Mouse (Mus musculus): ENCODE results near the gene Max. TPM values are rescaled to one million over a fixed set of nuclear protein-coding genes. Genes with fewer than 3 reads are reported as not detected.

Max gene
- polyA plus RNA-seq, 1 experiment from 2014 or later = 13.1 TPM

DNA sequence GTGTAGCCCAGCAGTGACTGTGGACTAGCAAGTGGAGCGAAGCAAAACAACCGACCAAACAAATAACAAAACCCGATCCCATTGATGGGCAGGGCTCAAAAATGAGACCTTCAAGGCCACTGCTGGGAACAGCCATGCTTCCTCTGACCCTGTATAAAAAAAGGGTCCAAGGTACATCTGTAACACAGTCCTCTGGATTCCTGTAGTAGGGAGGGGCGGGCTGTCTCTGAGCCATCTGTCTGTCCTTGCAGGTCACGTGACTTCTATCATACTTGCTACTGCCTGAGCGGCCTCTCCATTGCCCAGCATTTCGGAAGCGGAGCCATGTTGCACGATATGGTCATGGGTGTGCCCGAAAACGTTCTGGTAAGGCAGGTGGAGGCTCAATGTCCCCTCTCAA, 45.8 kb downstream of the Max start:
- H3K9ac ChIP-seq (ENCODE audit: low read length) = no peak overlapping the region
- no peak overlapping the region for H3K4me2 ChIP-seq (ENCODE audit: low read depth, low read length)
- no peak for ATAC-seq (ENCODE audit: low read depth)
- H3K4me1 ChIP-seq (replicated peaks; ENCODE audit: control insufficient read depth, insufficient read depth, low read length) = no peaks in the 10 kb centered on the region
- no peak overlapping the region for H3K4me3 ChIP-seq (ENCODE audit: low read length)
- no peaks in the 10 kb centered on the region for H3K9me3 ChIP-seq (ENCODE audit: control insufficient read depth, low read length)
- WGBS = 90% methylated on average over 11 of the region's 11 CpGs
- no peak overlapping the region for H3K27ac ChIP-seq (ENCODE audit: low read length)
- H3K36me3 ChIP-seq (ENCODE audit: control insufficient read depth, insufficient read depth, low read length) = 0 out of 2 replicates have a peak, but pooled peaks cover under 1% of the 10 kb centered on the region
- H3K27me3 ChIP-seq (ENCODE audit: control insufficient read depth, insufficient read depth, low read depth, low read length) = no peaks in the 10 kb centered on the region

DNA sequence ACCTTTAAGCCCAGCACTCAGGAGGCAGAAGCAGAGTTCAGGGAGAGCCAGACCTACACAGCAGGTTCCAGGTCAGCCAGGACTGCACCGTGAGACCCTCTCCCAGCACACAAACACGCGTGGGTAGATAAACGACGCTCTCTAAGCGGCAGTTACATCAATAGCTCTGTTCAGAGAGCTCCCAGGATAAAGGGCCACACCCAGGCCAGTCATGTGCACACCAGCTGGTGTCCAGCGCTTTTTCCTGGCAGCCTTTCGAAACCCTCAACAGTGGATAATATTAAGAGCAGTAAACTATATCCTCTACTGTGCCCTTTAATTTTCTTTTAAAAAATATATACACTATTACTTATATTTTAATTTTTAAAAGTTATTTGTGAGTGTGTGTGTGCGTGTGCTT, 49.8 kb downstream of the Max start:
- Histone ChIP-seq H3K4me2 (ENCODE audit: low read depth, low read length) (no peak overlapping the region), H3K27me3 (ENCODE audit: control insufficient read depth, insufficient read depth, low read depth, low read length) (no peaks in the 10 kb centered on the region), H3K9ac (ENCODE audit: low read length) (no peak overlapping the region), H3K9me3 (ENCODE audit: control insufficient read depth, low read length) (no peaks in the 10 kb centered on the region), H3K27ac (ENCODE audit: low read length) (no peak overlapping the region), H3K4me3 (ENCODE audit: low read length) (no peak overlapping the region), H3K4me1 (replicated peaks; ENCODE audit: control insufficient read depth, insufficient read depth, low read length) (no peaks in the 10 kb centered on the region), H3K36me3 (ENCODE audit: control insufficient read depth, insufficient read depth, low read length) (peaks cover 8% of the 10 kb centered on the region)
- 67% methylated on average over 9 of the region's 9 CpGs for WGBS
- no peak for ATAC-seq (ENCODE audit: low read depth)

DNA sequence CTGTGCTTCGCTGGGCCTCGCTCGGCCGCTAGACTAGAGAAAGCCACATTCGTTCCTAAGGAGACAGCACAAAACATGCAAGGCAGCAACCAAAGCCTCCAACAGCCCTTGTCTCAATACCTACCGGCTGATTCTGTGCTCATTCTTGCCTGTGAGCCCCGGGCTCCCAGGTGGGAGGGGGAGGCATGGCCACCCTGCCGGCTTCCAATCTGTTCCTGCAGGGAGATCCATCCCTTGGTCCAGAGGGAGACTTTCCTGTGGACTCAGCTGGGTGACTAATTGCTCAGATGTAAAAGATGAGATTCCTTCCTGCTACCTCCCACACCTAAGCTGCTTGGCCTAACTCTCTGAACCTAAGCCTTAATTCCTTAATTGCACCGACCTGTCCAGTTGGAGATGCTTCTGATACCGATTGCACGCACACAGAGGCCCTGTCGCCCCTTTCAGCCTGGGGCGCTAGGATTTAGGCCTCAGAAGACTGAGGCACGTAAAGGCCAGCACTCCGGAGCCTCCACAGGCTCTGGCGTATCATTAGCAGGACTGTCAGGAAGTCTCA, 50.8 kb downstream of the Max start:
- no peak for ATAC-seq (ENCODE audit: low read depth)
- no peak overlapping the region for H3K27ac ChIP-seq (ENCODE audit: low read length)
- WGBS = 82% methylated on average over 16 of the region's 16 CpGs
- H3K4me2 ChIP-seq (ENCODE audit: low read depth, low read length) = no peak overlapping the region
- no peaks in the 10 kb centered on the region for H3K27me3 ChIP-seq (ENCODE audit: control insufficient read depth, insufficient read depth, low read depth, low read length)
- peaks cover 8% of the 10 kb centered on the region for H3K36me3 ChIP-seq (ENCODE audit: control insufficient read depth, insufficient read depth, low read length)
- H3K4me1 ChIP-seq (replicated peaks; ENCODE audit: control insufficient read depth, insufficient read depth, low read length) = no peaks in the 10 kb centered on the region
- no peaks in the 10 kb centered on the region for H3K9me3 ChIP-seq (ENCODE audit: control insufficient read depth, low read length)
- H3K9ac ChIP-seq (ENCODE audit: low read length) = no peak overlapping the region
- no peak overlapping the region for H3K4me3 ChIP-seq (ENCODE audit: low read length)

DNA sequence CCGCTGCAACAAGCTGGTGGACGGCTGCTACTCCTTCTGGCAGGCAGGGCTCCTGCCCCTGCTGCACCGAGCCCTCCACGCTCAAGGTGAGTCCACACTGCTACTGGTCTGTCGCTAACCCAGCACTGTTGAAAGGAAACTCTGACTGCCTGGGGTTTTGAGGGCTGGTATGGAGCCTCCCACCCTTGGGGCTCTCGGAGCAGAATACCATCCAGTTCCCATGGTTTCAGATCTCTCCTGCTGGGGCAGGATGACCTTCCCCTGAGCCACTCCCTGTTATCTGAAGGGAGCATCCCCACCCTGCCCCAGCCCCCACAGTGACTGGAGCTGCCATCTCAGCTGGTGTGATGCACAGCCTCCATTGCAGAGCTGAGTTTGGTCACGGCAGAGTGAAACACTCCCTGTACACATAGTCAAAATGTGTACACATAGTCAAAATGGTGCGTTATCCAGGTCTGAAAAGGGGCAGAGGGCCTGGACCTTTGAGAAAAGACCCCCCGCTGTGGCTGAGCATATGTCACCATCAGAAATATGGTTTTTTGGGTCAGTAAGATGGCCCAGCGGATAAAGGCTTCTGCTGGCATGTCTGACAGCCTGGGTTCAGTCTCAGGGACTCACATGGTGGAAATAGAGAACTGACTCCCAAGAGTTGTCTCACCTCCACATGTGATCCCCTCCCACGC, 51.6 kb downstream of the Max start:
- Histone ChIP-seq H3K9ac (ENCODE audit: low read length) (no peak overlapping the region), H3K4me3 (ENCODE audit: low read length) (no peak overlapping the region), H3K27me3 (ENCODE audit: control insufficient read depth, insufficient read depth, low read depth, low read length) (no peaks in the 10 kb centered on the region), H3K4me2 (ENCODE audit: low read depth, low read length) (no peak overlapping the region), H3K9me3 (ENCODE audit: control insufficient read depth, low read length) (no peaks in the 10 kb centered on the region), H3K27ac (ENCODE audit: low read length) (no peak overlapping the region), H3K4me1 (replicated peaks; ENCODE audit: control insufficient read depth, insufficient read depth, low read length) (no peaks in the 10 kb centered on the region), H3K36me3 (ENCODE audit: control insufficient read depth, insufficient read depth, low read length) (peaks cover 8% of the 10 kb centered on the region)
- ATAC-seq (ENCODE audit: low read depth) = no peak
- WGBS = 85% methylated on average over 11 of the region's 11 CpGs

DNA sequence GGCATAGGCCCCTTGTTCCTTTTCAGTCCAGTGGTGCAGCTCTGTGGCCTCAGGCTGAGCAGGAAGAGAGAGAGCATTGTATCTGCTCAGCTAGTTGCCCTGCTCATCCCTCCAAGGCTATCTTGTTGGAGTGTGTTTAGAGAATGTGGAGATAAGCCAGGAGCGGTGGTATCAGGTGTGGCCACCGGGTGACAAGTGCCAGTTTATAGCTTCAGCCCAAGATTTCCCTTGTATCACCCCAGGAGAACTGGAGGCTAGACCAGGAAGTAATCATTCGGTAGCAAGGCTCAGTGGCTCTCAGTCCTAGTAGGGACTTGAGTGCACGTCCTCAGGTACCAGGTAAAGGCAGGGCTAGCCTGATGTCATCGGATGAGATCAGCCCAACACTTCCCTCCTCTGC, 52.8 kb downstream of the Max start:
- H3K27ac ChIP-seq (ENCODE audit: low read length) = no peak overlapping the region
- no peaks in the 10 kb centered on the region for H3K4me1 ChIP-seq (replicated peaks; ENCODE audit: control insufficient read depth, insufficient read depth, low read length)
- H3K9me3 ChIP-seq (ENCODE audit: control insufficient read depth, low read length) = no peaks in the 10 kb centered on the region
- peaks cover 8% of the 10 kb centered on the region for H3K36me3 ChIP-seq (ENCODE audit: control insufficient read depth, insufficient read depth, low read length)
- no peak overlapping the region for H3K4me3 ChIP-seq (ENCODE audit: low read length)
- no peak overlapping the region for H3K4me2 ChIP-seq (ENCODE audit: low read depth, low read length)
- ATAC-seq (ENCODE audit: low read depth) = no peak
- 70% methylated on average over 5 of the region's 5 CpGs for WGBS
- no peak overlapping the region for H3K9ac ChIP-seq (ENCODE audit: low read length)
- H3K27me3 ChIP-seq (ENCODE audit: control insufficient read depth, insufficient read depth, low read depth, low read length) = no peaks in the 10 kb centered on the region

DNA sequence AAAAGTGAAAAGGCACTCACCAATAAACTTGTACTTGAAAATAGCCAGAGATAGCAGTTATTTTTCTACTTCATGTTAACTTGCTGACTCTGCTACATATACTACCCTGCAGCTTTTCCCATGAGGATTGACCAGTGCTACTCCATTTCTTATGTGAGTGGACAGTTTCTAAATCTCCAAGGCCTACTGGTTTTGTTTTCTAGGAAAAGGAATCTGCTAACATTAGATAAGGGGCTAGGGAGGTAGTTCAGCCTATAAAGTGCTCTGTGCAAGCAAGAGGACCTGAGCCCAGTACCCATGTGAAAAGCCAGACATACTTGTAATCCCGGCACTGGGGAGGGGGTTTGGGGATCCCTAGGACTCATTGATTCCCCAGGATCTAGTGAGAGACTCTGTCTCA, 55.7 kb downstream of the Max start:
- H3K4me3 ChIP-seq (ENCODE audit: low read length) = no peak overlapping the region
- peaks cover 8% of the 10 kb centered on the region for H3K36me3 ChIP-seq (ENCODE audit: control insufficient read depth, insufficient read depth, low read length)
- H3K4me2 ChIP-seq (ENCODE audit: low read depth, low read length) = no peak overlapping the region
- no peak overlapping the region for H3K9ac ChIP-seq (ENCODE audit: low read length)
- H3K27ac ChIP-seq (ENCODE audit: low read length) = no peak overlapping the region
- H3K27me3 ChIP-seq (ENCODE audit: control insufficient read depth, insufficient read depth, low read depth, low read length) = no peaks in the 10 kb centered on the region
- whole genome bisulfite sequencing = 84% methylated on average over 1 of the region's 1 CpGs
- no peaks in the 10 kb centered on the region for H3K4me1 ChIP-seq (replicated peaks; ENCODE audit: control insufficient read depth, insufficient read depth, low read length)
- no peaks in the 10 kb centered on the region for H3K9me3 ChIP-seq (ENCODE audit: control insufficient read depth, low read length)
- ATAC-seq (ENCODE audit: low read depth) = no peak

DNA sequence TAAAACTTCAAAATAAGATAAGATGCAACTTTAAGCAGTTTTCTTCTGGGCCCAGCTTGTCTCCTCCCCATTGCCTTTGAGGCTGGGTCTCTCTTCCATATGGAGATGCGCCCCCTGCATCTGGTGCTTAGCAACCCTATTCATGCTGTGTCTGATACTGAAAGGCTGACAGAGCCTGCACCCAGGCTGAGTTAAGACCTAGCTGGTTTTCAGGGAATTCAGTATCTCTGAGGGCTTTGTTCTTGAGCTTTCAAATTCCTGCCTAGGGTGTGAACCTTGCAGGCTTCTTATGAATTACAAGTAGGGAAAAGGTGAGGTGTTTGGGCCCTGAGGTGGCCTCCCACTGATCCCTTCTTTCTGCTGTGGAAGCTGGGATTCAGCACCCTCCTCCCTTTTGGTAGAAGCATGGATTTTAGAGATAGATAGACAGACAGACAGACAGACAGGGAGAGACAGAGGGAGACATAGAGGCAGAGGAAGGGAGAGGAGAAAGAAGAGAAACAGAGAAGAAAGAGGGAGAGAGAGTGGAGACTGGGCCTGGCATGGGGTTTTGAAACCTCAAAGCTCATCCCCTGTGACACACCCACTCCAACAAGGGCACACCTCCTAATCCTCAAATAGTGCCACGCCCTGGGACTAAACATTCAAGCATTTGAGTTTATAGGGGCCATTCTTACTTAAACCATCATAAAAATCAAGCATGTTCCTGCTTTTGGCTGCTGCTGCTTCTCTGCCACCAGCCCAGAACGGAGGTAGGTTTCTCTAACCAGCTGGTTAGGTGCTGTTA, 60.3 kb downstream of the Max start:
- no peak overlapping the region for H3K9ac ChIP-seq (ENCODE audit: low read length)
- H3K36me3 ChIP-seq (ENCODE audit: control insufficient read depth, insufficient read depth, low read length) = no peaks in the 10 kb centered on the region
- WGBS = 82% methylated on average over 3 of the region's 3 CpGs
- H3K9me3 ChIP-seq (ENCODE audit: control insufficient read depth, low read length) = no peaks in the 10 kb centered on the region
- no peak overlapping the region for H3K4me3 ChIP-seq (ENCODE audit: low read length)
- no peak overlapping the region for H3K4me2 ChIP-seq (ENCODE audit: low read depth, low read length)
- H3K4me1 ChIP-seq (replicated peaks; ENCODE audit: control insufficient read depth, insufficient read depth, low read length) = no peaks in the 10 kb centered on the region
- H3K27me3 ChIP-seq (ENCODE audit: control insufficient read depth, insufficient read depth, low read depth, low read length) = no peaks in the 10 kb centered on the region
- H3K27ac ChIP-seq (ENCODE audit: low read length) = no peak overlapping the region
- 0 out of 2 replicates have a peak, but pooled peaks have one; percentile 36 for ATAC-seq (ENCODE audit: low read depth)

DNA sequence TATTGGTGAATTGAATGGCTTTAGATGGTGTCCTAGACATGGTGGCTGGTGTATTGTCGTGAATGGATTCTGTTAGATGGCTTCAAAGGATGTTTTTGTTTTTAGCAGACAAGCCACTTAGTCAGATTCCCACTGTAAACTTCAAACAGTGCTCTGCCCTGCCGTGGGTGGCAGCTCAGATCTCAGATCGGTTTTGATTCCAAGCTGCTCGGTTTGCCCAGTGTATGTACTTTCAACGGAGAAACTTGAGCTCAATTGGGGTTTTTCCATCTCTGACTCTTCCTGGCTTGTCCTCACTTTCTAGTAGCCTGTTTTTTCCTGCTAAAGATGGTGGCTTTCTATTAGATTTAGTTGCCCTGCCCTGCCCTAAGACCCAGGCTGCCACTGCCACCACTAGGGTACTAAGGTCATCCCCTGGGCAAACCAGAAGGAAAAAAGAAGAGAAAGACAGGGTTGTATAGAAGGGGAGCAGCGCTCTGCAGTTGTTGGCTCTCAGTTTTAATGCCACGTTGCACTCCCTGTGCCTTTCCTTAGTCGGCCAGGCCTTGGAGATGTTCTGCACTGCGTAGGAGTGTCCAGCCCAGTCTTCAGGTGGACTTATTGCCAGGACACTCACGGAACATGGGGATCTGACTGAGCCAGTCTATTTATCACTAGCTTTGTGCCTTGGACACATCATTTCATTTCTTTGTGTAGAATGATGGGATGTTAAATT, 62.6 kb downstream of the Max start:
- Histone ChIP-seq H3K36me3 (ENCODE audit: control insufficient read depth, insufficient read depth, low read length) (no peaks in the 10 kb centered on the region), H3K4me1 (replicated peaks; ENCODE audit: control insufficient read depth, insufficient read depth, low read length) (no peaks in the 10 kb centered on the region), H3K9me3 (ENCODE audit: control insufficient read depth, low read length) (no peaks in the 10 kb centered on the region), H3K27ac (ENCODE audit: low read length) (no peak overlapping the region), H3K9ac (ENCODE audit: low read length) (no peak overlapping the region), H3K27me3 (ENCODE audit: control insufficient read depth, insufficient read depth, low read depth, low read length) (no peaks in the 10 kb centered on the region), H3K4me2 (ENCODE audit: low read depth, low read length) (no peak overlapping the region), H3K4me3 (ENCODE audit: low read length) (no peak overlapping the region)
- no peak for ATAC-seq (ENCODE audit: low read depth)
- 86% methylated on average over 10 of the region's 10 CpGs for WGBS

DNA sequence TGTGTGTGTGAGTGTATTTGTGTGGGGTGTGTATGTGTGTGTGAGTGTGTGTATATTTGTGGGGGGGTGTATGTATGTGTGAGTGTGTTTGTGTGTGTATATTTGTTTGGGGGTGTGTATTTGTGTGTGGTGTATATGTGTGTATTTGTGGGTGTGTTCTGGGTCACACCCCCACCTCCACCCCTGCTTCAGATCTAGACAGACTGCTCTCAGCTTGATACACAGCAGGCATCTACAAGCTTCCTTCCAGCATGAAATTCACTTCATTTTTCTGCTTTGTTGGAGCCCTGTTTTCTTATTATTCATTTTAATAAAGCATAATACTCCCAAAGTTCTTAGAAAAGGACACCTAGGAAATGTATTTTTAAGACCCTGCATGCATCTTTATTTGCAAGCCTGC, 63.9 kb downstream of the Max start:
- no peak overlapping the region for H3K27ac ChIP-seq (ENCODE audit: low read length)
- no peak overlapping the region for H3K4me2 ChIP-seq (ENCODE audit: low read depth, low read length)
- H3K4me3 ChIP-seq (ENCODE audit: low read length) = no peak overlapping the region
- no peaks in the 10 kb centered on the region for H3K9me3 ChIP-seq (ENCODE audit: control insufficient read depth, low read length)
- H3K4me1 ChIP-seq (replicated peaks; ENCODE audit: control insufficient read depth, insufficient read depth, low read length) = no peaks in the 10 kb centered on the region
- ATAC-seq (ENCODE audit: low read depth) = no peak
- no peaks in the 10 kb centered on the region for H3K36me3 ChIP-seq (ENCODE audit: control insufficient read depth, insufficient read depth, low read length)
- no peaks in the 10 kb centered on the region for H3K27me3 ChIP-seq (ENCODE audit: control insufficient read depth, insufficient read depth, low read depth, low read length)
- H3K9ac ChIP-seq (ENCODE audit: low read length) = no peak overlapping the region
